Mouse (Mus musculus) adipocyte (in vitro differentiated cells): ENCODE results near the gene Adamts2.

ENCODE experiments used
- DNase-seq: peaks from one replicate; pipeline ENCODE4 v3.0.0-alpha.2; 2016; ENCODE audit warnings: low spot score

Gene Adamts2

DNA sequence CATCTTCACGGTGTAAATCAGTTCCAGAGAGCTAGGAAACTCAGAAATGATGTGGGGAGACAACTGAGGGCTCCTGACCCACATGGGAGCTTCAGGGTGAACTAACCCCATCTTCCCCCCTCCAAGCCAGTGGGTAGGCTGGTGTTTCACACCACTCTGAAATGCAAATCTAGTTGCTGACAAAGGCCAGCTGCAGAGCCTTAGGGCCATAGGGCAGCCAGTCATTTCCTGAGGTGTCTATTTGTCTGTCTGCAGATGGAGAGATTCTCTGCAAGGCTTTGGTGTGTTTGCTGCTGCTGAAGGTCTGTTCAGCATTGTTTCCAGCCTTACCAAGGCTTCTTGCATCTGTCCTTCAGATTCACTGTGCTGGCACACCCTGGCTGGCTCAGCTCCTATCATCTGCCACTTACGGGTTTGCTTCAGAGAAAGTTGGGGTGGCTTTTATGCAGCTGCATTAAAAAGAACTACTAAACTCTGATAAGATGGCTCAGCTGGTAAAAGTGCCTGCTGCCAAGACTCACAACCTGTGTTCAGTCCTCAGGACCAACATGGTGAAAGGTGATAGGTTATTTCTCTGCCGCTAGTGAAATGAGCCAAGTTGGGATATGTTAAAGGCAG is 246.7 kb downstream of the Adamts2 start:
- no peak for DNase-seq

DNA sequence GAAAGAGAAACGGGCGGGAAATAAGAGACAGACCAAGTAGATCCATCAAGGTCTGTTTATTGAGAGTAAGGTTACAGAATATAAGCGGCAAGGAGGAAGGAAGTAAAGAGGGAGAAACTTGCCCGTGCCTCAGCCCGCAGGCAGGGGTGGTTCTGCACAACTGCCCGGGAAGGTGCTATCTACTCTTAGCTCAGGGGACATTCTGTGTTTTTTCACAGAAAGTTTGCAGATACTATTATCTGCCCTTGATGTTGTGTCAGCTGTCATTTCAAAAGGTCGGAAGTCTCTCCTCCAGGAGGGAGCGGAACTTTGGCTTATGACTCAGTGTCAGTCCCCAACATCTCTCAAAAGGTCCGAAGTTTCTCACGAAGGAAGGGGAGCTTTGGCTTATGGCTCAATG is 247.4 kb downstream of the Adamts2 start:
- no peak for DNase-seq

DNA sequence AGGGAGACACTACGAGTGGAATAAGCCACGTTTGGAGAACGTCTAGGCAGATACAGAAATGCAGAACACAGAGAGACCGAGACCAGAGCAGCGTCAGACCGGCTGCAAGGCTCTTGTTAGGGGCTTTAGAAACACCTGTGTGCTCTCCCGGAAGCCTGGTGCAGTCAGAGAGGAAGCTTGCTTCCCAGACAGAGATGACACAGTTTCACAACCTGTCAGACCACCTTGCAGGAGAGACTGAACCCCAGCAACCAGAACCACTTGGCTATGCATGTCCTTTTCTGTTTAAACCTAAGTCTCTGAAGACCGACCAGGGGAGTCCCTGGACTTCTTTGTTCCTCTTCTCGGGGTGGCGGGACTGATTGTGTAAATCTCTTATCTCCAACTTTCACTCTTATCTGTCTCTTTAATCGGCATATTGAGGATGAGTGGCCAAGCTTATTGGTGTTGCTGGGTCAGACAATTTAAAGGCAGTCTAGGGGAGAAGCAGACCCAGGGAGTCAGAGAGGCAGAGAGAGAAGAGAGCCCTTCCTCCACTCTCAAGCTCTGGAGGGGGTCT is 248.4 kb downstream of the Adamts2 start, which contains the start of gene Grm6:
Gene Grm6 (plus strand): TSS at position 509 of the 559 bp plus-strand sequence.
- no peak for DNase-seq

DNA sequence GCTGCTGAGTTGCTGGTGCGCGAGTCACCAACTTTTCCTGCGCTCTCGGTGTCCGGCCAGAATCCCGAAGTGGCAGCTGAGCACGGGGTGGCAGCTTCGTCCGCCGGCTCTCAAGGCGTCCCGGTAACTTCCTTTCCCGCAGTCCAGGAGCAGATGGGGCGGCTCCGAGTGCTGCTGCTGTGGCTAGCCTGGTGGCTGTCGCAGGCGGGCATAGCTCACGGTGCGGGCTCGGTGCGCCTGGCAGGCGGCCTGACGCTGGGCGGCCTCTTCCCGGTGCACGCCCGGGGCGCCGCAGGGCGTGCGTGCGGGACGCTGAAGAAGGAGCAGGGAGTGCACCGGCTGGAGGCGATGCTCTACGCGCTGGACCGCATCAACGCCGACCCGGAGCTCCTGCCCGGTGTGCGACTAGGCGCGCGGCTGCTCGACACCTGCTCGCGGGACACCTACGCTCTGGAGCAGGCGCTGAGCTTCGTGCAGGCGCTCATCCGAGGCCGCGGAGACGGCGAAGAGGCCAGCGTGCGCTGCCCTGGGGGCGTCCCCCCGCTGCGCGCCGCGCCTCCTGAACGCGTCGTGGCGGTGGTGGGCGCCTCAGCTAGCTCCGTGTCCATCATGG is 249.2 kb downstream of the Adamts2 start:
- DNase-seq = no peak
